Mouse (Mus musculus): ENCODE data around the gene Ggta1. TPM values are rescaled to one million over a fixed set of nuclear protein-coding genes. Genes with fewer than 3 reads are reported as not detected.

Gene Ggta1
- polyA plus RNA-seq, 1 experiment from 2014 or later = 6.6 TPM

GRCm38 (mm10) chr2:35417231-35417630 lies 45.8 kb downstream of the Ggta1 start:
- no peak for DNase-seq (ENCODE audit: low spot score)
- Histone ChIP-seq H3K36me3 (peaks cover 23% of the 10 kb centered on the region), H3K27ac (no peak overlapping the region), H3K9me3 (replicated peaks) (no peaks in the 10 kb centered on the region), H3K27me3 (ENCODE audit: low read depth, poor library complexity, severe bottlenecking) (no peaks in the 10 kb centered on the region), H3K4me1 (peaks cover 18% of the 10 kb centered on the region), H3K4me3 (no peak overlapping the region)
- WGBS = 88% methylated on average over 1 of the region's 1 CpGs

DNA sequence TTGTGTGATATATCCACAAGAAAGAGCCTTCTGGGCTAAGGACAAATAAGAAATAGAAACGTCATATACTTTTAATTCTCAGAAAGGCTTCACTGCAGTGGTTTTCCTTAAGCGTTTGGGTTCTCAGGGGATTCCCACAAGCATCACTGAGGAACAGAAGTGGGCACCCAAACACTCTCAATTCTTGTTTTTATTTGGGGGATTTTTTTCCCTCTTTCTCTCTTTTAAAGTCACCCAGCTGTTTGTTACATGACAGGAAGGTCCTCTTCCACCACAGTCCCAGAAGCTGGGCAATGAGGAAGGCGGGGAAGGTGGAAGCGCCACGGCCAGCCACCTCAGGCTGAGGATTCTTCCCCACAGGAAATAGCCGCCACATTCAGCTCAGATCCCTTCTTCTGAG lies 46.6 kb downstream of the Ggta1 start:
- H3K27ac ChIP-seq = no peak overlapping the region
- peaks cover 18% of the 10 kb centered on the region for H3K36me3 ChIP-seq
- no peaks in the 10 kb centered on the region for H3K9me3 ChIP-seq (replicated peaks)
- no peaks in the 10 kb centered on the region for H3K27me3 ChIP-seq (ENCODE audit: low read depth, poor library complexity, severe bottlenecking)
- 87% methylated on average over 6 of the region's 6 CpGs for WGBS
- H3K4me3 ChIP-seq = no peak overlapping the region
- peaks cover 15% of the 10 kb centered on the region for H3K4me1 ChIP-seq
- DNase-seq (ENCODE audit: low spot score) = no peak

DNA sequence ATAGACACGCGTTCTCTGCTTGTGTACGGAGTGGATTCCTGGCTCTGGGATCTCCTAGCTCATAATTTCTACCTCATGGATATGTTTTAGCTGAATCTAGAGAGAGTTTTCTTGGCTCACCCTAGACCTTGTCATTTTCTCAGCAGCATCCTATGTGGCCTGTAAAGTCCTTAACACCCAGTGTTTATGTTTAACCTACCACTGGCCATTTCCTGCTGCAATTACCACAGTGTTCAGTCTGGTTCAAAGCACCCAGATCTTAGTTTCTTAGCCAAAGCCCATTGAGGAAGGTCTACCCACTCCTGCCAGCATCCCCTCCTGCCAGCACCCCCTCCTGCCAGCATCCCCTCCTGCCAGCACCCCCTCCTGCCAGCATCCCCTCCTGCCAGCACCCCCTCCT lies 50.2 kb downstream of the Ggta1 start:
- Histone ChIP-seq H3K9me3 (replicated peaks) (no peaks in the 10 kb centered on the region), H3K27me3 (ENCODE audit: low read depth, poor library complexity, severe bottlenecking) (no peaks in the 10 kb centered on the region), H3K27ac (no peak overlapping the region), H3K36me3 (no peaks in the 10 kb centered on the region), H3K4me3 (no peak overlapping the region), H3K4me1 (peaks cover 15% of the 10 kb centered on the region)
- no peak for DNase-seq (ENCODE audit: low spot score)
- 96% methylated on average over 3 of the region's 3 CpGs for WGBS

DNA sequence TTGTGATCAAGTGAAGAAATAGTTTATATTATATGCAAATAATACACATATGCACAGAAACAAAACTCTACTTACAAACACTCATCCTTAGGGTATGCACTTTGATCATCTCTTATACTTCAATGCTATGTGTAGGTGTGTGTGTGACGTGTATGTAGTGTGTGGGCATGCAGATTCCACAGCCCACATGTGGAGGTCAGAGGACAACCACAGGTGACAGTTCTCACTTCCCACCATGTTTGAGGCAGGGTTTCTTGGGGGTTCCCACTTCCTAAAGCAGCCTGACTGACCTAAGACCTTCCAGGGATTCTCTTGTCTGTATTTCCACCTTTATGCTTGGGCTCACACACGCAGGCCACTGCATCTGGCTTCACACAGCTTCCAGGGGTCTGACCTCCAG lies 50.8 kb downstream of the Ggta1 start:
- no peak overlapping the region for H3K4me3 ChIP-seq
- H3K27me3 ChIP-seq (ENCODE audit: low read depth, poor library complexity, severe bottlenecking) = no peaks in the 10 kb centered on the region
- DNase-seq (ENCODE audit: low spot score) = no peak
- 84% methylated on average over 2 of the region's 2 CpGs for WGBS
- no peaks in the 10 kb centered on the region for H3K9me3 ChIP-seq (replicated peaks)
- no peaks in the 10 kb centered on the region for H3K36me3 ChIP-seq
- no peak overlapping the region for H3K27ac ChIP-seq
- H3K4me1 ChIP-seq = peaks cover 15% of the 10 kb centered on the region

GRCm38 (mm10) chr2:35411640-35412190 lies 51.3 kb downstream of the Ggta1 start:
- DNase-seq (ENCODE audit: low spot score) = no peak
- WGBS = 69% methylated on average over 10 of the region's 10 CpGs
- Histone ChIP-seq H3K4me1 (peaks cover 15% of the 10 kb centered on the region), H3K9me3 (replicated peaks) (no peaks in the 10 kb centered on the region), H3K27me3 (ENCODE audit: low read depth, poor library complexity, severe bottlenecking) (no peaks in the 10 kb centered on the region), H3K36me3 (no peaks in the 10 kb centered on the region), H3K4me3 (no peak overlapping the region), H3K27ac (no peak overlapping the region)

GRCm38 (mm10) chr2:35409466-35409865 lies 53.6 kb downstream of the Ggta1 start:
- no peak for DNase-seq (ENCODE audit: low spot score)
- Histone ChIP-seq H3K4me1 (peaks cover 15% of the 10 kb centered on the region), H3K27me3 (ENCODE audit: low read depth, poor library complexity, severe bottlenecking) (no peaks in the 10 kb centered on the region), H3K27ac (no peak overlapping the region), H3K9me3 (replicated peaks) (no peaks in the 10 kb centered on the region), H3K36me3 (no peaks in the 10 kb centered on the region), H3K4me3 (no peak overlapping the region)
- WGBS = 92% methylated on average over 6 of the region's 6 CpGs

- Histone ChIP-seq H3K9me3 (replicated peaks) (no peaks in the 10 kb centered on the region), H3K27ac (no peak overlapping the region), H3K36me3 (no peaks in the 10 kb centered on the region), H3K4me1 (peaks cover 12% of the 10 kb centered on the region), H3K27me3 (ENCODE audit: low read depth, poor library complexity, severe bottlenecking) (no peaks in the 10 kb centered on the region), H3K4me3 (no peak overlapping the region)
- no peak for DNase-seq (ENCODE audit: low spot score)
- 86% methylated on average over 5 of the region's 5 CpGs for WGBS
Observed at GRCm38 (mm10) chr2:35408409-35409110, 54.5 kb downstream of the Ggta1 start.

GRCm38 (mm10) chr2:35407878-35408277 lies 55.2 kb downstream of the Ggta1 start:
- Histone ChIP-seq H3K4me3 (no peak overlapping the region), H3K9me3 (replicated peaks) (no peaks in the 10 kb centered on the region), H3K27ac (no peak overlapping the region), H3K27me3 (ENCODE audit: low read depth, poor library complexity, severe bottlenecking) (no peaks in the 10 kb centered on the region), H3K4me1 (peaks cover 6% of the 10 kb centered on the region; the same call in 1 of the 2 replicates), H3K36me3 (no peaks in the 10 kb centered on the region)
- DNase-seq (ENCODE audit: low spot score) = no peak
- WGBS = 88% methylated on average over 7 of the region's 7 CpGs

- 84% methylated on average over 6 of the region's 6 CpGs for WGBS
- H3K36me3 ChIP-seq = no peaks in the 10 kb centered on the region
- H3K4me3 ChIP-seq = no peak overlapping the region
- H3K27me3 ChIP-seq (ENCODE audit: low read depth, poor library complexity, severe bottlenecking) = no peaks in the 10 kb centered on the region
- 0 out of 2 replicates have a peak, but pooled peaks cover under 1% of the 10 kb centered on the region for H3K4me1 ChIP-seq
- no peak overlapping the region for H3K27ac ChIP-seq
- no peak for DNase-seq (ENCODE audit: low spot score)
- no peaks in the 10 kb centered on the region for H3K9me3 ChIP-seq (replicated peaks)
Observed at GRCm38 (mm10) chr2:35407266-35407665, 55.8 kb downstream of the Ggta1 start.

- H3K27ac ChIP-seq = no peak overlapping the region
- H3K9me3 ChIP-seq (replicated peaks) = no peaks in the 10 kb centered on the region
- no peaks in the 10 kb centered on the region for H3K36me3 ChIP-seq
- no peak overlapping the region for H3K4me3 ChIP-seq
- H3K4me1 ChIP-seq = no peaks in the 10 kb centered on the region
- WGBS = 89% methylated on average over 1 of the region's 1 CpGs
- no peaks in the 10 kb centered on the region for H3K27me3 ChIP-seq (ENCODE audit: low read depth, poor library complexity, severe bottlenecking)
- no peak for DNase-seq (ENCODE audit: low spot score)
Observed at GRCm38 (mm10) chr2:35406611-35407010, 56.4 kb downstream of the Ggta1 start.

DNA sequence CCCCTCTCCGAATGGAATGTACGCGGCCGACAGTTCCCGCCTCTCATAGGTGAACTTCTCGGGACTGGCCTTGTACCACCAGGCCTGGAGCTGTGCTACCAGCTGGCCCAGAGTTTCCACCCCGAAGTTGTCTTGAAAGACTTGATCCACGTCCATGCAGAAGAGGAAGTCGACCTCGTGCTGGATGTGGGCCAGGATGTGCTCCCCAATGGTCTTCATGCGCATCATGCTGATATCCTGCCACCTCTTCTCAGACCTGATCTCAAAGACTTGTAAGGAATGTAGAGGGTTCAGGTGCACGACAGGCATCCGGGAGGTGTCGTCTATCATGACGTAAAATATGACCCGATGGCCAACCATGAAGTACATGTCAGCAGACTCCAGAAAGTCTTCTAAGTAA lies 60.6 kb downstream of the Ggta1 start:
- WGBS = 93% methylated on average over 16 of the region's 16 CpGs
- no peak for DNase-seq (ENCODE audit: low spot score)
- H3K4me1 ChIP-seq = no peaks in the 10 kb centered on the region
- H3K36me3 ChIP-seq = no peaks in the 10 kb centered on the region
- no peak overlapping the region for H3K4me3 ChIP-seq
- H3K27me3 ChIP-seq (ENCODE audit: low read depth, poor library complexity, severe bottlenecking) = no peaks in the 10 kb centered on the region
- H3K27ac ChIP-seq = no peak overlapping the region
- no peaks in the 10 kb centered on the region for H3K9me3 ChIP-seq (replicated peaks)

DNA sequence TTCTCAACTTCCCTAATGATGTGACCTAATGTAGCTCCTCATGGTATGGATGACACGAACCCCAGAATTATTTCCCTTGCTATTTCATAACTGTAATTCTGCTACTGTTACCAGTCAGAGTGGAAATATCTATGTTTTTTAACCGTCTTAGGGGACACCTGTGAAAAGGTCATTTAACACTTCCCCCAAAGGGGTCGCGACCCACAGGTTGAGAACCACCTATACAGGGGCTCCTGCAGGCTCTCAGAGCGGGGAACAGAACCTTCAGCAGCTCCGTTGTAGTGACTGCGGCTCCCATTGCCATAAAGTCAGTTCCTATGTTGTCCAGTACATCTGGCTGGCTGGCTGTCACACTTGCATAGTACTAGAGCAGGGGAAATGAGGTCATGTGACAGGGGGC lies 62.3 kb downstream of the Ggta1 start:
- DNase-seq (ENCODE audit: low spot score) = no peak
- H3K9me3 ChIP-seq (replicated peaks) = no peaks in the 10 kb centered on the region
- no peaks in the 10 kb centered on the region for H3K27me3 ChIP-seq (ENCODE audit: low read depth, poor library complexity, severe bottlenecking)
- 91% methylated on average over 7 of the region's 7 CpGs for WGBS
- H3K27ac ChIP-seq = no peak overlapping the region
- no peaks in the 10 kb centered on the region for H3K36me3 ChIP-seq
- no peaks in the 10 kb centered on the region for H3K4me1 ChIP-seq
- H3K4me3 ChIP-seq = no peak overlapping the region

DNA sequence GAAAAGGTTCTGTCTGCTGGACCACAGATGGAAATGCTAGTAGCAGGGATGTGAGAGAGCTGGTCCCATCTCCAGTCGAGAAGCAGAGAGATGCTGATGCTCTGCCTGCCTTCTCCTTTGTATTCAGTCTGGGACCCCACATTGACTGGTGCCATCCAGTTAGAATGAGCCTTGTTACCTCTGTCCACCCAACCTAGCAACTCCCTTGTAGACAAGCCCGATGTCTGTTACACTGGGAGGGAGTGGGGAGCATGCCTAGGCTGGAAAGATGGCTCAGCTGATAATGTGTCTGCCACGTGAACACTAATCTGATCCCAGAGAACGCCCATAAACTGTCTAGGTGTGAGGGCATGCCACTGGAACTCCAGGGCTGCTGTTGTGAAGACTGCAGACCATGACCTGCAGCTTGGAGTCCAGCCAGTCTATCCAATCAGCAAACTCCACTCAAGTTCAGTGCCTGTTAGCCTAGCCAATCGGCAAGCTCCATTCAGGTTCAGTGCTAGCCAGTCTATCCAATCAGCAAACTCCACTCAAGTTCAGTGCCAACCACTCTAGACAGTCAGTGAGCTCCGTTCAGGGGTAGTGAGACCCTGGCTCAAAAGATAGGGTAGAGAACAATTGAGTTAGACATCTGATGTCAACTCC lies 64.7 kb downstream of the Ggta1 start:
- Histone ChIP-seq H3K36me3 (no peaks in the 10 kb centered on the region), H3K27ac (no peak overlapping the region), H3K4me1 (no peaks in the 10 kb centered on the region), H3K9me3 (replicated peaks) (no peaks in the 10 kb centered on the region), H3K27me3 (ENCODE audit: low read depth, poor library complexity, severe bottlenecking) (no peaks in the 10 kb centered on the region), H3K4me3 (no peak overlapping the region)
- DNase-seq (ENCODE audit: low spot score) = no peak
- WGBS = 79% methylated on average over 6 of the region's 6 CpGs
